Mouse (Mus musculus) kidney, adult 9 months (tissue): ENCODE data around the gene Osbpl3.

Experiments
- DNase-seq: peaks from one replicate; pipeline ENCODE4 v3.0.0; 2022

Osbpl3 gene

DNA sequence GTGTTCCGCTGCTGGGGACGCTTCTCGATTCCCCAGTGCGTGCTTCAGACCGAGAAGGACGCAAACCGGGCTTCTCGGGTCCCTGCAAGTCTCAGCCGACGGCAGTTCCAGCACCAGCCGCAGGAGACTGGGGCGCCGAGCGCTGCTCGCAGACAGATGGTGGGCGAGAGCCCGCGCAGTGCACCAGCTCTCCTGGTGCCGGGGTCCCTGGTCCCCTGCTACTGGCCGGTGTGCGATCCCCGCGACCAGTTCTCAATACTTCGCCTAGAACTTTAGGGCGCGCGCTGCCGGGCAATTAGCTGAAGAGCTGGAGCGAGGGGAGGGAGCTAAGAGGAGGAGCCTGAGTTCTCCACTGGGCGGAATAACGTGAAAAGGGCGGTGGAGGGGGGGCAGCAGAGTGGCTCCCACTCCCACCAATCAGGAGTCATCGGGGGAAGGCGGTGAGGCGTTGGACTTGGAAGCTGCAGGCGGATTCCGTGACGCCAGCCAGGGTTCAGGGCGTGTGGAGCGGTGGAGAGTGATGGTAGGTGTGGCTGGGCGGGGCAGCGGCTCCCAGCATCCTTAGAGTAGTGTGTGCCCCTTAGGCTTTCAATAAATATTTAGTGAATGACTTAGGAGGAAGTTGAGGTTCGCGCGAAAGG, at the start of gene Osbpl3:
Gene Osbpl3, minus strand, starts transcription at position 373 of the 641 bp plus-strand sequence.
- DNase-seq, result peak; percentile 97

DNA sequence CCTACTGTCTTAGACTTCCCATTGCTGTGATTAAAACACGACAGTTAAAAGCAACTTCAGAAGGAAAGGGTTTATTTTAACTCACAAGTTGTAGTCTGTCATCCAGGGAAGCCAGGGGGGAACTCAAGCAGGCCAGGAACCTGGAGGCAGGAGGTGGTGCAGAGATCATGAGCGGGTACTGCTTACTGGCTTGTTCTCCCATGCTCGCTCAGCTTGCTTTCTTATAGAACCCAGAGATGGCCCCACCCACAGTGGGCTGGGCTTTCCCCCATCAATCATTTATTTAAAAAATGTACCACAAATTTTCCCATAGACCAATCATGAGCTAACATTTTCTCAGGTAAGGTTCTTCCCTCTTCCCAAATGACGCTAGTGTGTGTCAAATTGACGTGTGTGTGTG, 49.5 kb upstream of the Osbpl3 start:
- no peak for DNase-seq

DNA sequence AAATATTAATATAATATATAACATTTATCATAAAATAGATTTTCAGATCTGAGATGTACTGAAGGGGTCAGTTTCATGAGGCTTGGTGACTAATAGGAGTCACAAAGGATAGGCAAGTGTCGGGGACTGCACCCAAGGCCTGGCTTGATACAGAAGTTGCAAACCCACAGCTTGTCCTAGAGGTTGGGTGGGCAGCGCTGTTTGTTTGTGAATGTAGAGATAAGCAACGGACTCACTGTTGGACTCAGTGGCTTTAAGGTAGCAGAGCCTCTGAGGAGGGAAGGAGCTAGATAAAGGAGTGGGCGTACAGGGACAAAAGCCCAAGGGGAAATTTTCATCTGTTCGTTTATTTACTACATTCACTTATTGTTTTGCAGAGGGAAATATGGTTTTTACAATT, 48.7 kb upstream of the Osbpl3 start:
- DNase-seq, result no peak

DNA sequence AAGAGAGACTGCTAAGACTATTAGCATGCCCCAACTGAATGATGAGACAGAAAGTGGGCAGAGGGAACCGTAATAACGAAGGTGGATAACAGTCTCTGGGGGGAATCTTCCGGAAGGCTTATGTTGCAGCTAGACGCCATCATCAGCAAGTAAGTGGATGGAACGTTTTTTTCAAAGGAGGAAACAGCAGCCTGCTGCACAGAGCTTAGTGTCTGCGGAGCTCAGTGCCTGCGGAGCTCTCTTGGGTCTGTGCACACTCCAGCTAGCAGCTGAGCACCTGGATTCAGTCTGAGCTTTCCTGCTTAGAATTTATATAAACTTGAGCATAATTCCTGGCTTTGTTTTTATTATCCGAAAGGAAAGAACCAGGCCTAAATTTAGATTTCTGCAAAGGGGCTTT, 47.8 kb upstream of the Osbpl3 start:
- no peak for DNase-seq

DNA sequence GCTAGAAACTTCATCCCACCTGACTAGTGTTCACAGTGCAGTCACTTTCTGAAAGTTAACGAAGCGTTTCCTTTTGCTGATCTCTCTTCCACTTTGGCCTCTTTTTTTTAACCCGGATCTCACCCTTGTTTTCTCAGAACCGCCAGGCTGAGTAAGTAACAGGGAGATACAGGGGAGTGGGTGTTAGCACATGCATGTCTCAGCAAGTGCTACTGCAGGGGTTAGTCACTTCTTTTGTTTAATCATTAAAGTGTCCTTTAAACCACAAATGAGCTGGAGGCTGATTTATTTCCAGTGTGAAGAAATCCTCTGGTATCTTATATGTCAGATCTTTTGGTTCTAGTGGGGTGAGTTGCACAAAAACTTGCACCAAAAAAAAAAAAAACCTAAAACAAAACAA, 47.0 kb upstream of the Osbpl3 start:
- peak; percentile 23 for DNase-seq

DNA sequence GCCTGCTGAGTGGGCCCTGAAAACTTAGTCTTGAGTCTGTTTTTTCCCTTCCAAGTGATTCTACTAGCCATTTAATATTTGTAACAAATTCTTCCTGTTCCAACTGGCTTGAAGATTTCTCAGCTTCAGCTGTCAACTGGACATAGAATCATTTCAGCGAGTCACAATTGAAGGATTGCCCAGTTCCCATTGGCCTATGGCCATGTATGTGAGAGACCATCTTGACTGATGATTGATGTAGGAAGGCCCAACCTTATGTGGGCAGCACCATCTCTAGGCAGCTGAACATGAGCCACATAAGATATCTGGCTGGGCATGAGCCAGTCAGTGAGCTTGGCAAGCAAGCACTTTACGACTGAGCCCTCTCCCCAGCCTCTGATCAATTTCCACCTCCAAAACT, 42.3 kb upstream of the Osbpl3 start:
- DNase-seq, result no peak

DNA sequence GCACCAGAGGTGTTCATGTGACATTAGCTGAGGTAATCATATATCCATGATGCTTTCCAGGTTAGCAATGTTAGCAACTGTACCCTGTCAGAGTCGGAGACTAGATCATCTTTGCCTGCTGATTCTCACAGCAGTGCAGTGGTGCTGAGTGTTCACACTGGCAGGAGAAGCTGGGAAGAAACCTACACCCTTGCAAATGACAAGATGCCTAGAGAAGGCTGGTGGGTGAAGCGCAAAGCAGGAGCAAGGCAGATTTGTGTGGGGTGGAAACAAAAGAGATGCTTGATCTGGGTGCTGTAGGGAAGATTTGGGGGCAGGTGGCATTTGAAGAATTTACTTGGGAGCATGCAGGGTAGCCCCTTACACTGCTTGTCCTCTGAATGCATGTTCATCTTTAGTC, 34.5 kb upstream of the Osbpl3 start:
- DNase-seq, result no peak

DNA sequence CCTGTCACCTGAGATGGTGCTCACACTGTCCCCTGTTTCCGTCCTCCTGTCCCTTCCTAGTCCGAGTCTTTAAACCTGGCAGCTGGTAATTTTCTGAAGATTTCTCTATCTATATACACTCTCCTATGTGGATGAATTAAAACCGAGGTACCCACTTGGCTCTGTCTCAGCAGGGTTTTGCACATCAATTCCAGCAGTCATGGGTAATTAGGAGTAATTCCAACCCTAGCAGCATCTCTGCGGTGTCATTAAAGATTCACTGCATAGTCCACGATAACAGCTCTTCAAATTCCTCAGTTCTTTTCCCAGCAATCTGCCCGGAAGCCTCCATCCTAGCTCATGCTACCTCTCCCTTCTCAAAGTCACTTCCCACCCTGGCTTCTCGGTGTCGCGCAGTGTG, 33.4 kb upstream of the Osbpl3 start:
- DNase-seq, result no peak

DNA sequence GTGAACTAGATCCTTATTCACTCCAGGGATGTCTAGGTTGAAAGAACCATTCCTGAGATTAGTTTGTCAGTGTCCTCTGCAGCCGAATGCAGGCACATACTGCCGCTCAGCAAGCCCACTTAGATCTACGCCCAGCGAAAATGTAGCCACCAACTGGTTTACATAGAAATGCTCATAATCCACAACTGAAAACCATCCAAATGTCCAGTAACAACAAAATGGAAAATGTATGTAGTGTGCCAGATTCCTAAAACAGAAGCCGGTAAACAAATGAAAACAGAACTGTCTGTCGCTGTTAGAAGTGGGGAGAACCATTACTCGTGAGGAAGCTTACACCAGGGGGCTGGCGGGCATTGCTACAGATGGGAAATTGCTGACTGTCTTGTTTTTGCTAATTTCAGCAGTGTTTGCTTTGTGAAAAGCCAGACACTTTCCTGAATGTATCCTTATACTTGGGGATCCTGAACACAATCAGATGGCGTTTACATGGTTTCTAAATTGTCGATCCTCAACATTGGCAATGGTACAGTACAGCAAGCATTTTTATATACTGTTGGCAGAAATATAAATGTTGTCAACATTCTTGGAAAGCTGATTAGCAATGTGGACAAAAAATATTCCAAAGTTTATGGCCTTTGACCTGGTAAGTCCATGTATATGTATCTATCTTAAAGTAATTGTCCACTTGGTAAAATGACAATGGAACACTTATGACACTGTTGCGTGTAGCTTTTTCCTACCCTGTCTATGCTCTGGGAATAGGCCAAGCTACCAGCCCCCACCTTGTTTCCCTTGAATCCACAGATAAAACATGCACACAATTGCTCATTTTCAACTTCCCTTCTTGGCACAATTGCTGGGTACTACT, 30.3 kb upstream of the Osbpl3 start:
- no peak for DNase-seq

DNA sequence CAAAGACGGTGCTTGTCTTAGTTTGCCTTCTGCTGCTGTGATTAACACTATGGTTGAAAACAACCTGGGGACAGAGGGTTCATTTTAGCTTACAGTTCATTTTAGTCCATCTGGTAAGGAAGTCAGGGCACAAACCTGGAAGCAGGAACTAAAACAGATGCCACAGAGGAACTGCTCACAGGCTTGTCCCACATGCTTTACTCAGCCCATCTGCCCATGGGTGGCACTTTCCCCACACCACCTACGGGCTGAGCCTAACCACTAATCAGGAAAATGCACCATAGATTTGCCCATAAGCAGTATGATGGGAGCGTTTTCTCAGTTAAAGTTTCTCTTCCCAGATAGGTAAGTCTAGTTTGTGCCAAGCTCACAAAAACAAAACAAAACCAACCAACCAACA, 27.4 kb upstream of the Osbpl3 start:
- DNase-seq, result no peak

DNA sequence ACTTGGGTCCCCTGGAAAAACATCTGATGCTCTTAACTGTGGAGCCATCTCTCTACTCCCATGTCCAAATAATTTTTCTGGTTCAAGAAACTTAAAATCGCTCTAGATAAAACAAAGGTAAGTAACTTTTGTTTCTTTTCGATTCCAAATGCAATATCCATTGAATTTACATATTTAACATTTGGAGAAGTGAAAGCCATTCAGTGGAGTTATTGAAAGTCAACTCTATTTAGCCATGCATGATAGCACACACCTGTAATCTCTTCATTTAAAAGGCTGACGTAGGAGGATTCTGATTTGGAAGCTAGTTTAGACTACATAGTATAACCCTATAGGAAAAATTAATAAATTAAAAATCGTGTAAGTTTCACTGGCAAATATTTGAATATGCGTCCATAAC, 25.5 kb upstream of the Osbpl3 start:
- DNase-seq, result no peak

DNA sequence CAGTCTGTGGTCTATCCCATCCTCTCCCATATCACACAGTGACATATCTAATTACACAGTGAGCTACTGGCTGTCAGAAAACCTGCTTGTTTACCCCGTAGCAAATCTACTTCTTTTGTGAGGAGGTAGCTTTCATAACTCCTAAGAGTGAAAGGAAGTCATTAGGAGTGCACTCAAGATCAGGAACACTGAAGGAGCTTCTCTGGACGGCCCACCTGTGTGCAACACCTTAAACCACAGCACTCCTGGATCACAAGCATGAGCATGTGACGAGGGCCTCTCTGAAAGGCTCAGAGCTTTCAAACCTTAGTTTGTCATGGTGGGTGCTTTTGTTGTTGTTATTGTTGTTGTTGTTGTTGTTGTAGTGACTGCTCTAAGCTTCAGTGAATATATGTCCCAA, 10.4 kb upstream of the Osbpl3 start:
- DNase-seq, result no peak

DNA sequence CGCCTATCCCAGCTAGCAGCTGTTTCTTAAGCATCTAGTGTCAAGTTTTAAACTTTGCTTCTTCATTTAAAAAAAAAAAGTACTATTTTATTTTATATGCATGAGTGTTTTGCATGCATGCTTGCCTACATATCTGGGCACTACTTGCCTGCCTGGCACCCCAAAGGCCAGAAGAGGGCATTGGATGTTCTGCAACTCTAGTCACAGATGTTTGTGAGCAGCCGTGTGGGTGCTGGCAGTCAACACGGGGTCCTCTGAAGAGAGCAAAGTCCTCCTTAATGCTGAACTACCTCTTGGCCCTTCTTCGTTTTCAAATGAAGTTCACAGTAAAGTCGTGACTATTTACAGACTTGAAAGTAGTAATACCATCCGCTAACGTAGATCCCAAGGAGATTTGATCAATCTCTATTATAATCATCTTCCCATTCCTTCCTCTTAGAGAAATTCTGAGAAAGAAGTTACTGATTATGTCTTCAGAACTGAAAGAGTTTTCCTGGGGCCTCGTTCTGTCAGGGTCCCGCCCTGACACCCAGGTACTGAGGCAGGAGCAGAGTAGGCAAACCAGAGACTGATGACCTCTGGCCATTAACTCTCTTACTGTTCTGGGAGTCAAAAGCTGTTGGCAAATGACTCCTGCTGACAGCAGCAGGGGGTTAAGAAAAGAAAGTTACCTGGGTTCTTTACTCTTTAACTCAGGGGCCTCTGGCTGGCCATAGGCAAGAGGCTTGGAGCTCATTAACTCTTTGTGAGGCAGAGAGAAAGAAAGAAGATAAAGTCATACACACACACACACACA, 8.9 kb upstream of the Osbpl3 start:
- DNase-seq, result peak; percentile 72

DNA sequence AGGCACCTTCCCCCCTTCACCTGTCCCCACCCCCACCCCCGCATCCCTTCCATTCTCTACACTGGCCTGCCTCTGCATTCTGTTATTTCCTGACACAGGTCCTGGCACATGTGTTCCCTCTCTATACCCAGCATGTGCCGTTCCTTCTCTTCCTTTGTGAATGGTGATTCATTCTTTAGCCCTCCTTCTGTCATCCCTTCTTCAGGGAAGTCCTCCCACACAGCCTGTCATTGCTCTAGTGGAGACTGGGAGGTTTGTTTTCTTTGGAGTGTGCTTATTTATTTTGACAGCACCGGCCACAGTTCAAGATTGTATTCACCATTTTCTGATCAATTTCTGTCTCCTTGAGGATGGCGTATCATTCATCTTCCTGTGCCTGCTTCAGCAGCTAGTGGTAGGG, 6.0 kb upstream of the Osbpl3 start:
- no peak for DNase-seq

DNA sequence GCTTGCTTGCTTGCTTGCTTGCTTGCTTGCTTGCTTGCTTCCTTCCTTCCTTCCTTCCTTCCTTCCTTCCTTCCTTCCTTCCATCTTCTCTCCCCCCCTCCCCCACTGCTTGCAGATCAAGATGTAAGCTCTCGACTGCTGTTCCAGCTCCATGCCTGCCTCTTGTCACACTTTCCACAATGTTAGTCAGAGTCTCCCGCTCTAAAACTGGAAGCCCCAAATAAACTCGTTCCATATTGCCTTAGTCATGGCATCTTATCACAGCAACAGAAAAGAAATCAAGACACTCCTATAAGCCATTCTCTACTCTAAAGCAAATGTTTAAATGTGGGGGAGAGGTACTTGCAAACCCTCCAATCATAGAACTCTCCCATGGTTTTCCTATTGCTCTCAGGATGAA, 5.6 kb upstream of the Osbpl3 start:
- no peak for DNase-seq

DNA sequence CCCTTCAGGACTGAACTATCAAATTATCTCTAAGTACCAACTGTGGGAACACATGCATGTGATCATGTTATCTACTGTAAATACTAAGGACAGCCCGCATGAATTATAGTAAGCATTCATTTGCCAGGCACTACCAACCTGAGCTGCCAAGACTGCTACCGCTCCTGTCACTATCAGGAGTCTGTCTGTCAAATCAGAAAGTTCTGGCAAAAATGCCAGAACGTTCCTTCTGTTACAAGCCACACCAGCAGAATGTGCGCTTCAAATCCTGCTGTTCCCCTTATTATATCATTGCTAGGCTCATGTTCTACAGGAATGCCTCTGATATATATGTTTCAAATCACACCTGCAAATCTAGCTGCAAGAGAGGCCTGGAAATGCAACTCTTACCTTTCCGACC, 4.6 kb upstream of the Osbpl3 start:
- DNase-seq, result no peak

DNA sequence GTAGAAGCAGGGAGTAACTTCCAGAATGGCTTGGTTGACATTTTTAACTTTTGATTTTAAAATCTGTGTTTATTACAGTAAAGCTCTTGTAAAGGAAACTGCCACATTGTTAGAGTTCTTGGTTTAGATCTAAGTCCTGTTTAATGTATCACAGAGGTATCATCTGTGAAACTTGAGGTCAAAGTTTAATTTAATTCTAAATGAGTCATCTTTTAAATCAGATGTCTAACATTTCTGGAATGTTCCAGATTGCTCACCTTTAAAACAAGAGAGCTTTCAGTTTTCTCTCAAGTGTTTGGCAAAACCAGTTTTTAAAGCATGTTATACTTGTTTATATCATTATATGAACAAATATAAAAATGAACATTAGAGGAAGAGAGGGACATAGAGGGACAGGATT, 4.2 kb upstream of the Osbpl3 start:
- peak; percentile 58 for DNase-seq

DNA sequence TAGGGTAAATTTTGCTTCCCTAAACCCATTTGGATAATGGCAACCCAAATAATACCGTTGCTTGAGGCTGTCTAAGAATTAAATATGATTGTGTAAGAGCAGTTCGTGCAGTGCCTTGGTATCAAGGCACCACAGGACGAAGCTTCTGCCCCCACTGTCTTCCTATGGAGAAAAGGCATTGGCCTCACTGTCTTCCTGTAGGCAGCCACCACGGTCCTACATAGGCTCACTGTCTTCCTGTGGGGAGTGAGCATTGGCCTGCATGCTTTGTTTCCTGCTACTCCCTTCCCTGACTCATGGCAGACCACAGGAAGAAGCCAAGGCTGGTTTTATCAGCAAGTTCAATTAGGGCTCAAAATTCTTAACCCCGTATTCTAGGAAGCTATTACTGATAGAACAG, 3.3 kb upstream of the Osbpl3 start:
- no peak for DNase-seq

DNA sequence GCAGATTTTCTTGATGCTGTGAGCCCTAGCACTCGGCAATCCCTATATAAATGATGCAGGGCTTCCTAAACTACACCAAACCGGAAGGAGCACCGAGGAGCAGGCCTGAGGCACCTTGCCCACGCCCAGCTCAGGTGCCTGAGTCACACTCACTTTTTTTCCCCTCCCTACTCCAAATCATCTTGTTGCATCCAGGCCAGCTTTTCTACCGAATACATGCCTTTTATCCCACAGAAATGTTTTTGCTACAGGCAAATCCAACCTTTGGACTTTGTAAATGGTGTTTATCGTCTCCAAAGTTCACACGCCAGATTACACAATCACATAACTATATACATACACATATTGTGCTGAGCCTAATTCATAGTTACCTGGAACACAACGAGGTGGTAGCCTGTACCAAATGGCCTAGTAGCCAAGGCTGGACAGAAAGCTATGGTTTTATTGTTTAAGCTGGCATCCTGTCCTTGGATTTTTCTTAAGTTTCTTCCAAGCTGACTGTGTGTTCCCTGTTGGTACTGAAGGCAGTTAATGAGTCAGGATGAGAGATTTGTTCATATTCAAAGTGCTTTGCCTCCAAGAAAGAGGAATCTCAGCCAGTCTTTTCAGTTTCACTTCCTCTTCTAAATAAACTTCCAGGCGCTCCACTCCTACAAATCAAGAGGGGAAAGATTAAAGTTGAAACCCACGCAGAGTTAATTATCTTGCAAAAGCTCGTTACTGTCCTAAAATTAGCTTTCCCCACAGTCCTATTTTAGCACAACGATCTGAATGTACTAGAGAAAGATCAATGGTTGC, 1.7 kb upstream of the Osbpl3 start:
- no peak for DNase-seq

DNA sequence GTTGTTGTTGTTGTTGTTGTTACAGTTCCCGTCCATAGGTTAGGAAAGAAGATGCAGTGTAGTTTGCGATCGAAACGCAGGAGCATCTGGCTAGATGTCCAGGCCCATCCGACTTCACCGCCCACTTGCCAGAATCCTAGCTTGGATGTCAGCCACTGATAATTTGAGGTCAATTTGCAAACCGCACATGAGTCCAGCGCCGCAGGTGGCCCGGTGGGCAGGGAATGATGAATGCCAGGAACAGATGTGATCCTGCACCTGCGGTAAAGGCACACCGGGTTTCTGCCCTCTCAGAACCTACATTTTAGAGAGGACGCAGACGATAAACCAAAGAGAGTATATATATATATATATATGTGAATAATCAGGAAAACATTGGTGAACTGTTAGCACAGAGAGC, 705 bp upstream of the Osbpl3 start:
- no peak for DNase-seq

DNA sequence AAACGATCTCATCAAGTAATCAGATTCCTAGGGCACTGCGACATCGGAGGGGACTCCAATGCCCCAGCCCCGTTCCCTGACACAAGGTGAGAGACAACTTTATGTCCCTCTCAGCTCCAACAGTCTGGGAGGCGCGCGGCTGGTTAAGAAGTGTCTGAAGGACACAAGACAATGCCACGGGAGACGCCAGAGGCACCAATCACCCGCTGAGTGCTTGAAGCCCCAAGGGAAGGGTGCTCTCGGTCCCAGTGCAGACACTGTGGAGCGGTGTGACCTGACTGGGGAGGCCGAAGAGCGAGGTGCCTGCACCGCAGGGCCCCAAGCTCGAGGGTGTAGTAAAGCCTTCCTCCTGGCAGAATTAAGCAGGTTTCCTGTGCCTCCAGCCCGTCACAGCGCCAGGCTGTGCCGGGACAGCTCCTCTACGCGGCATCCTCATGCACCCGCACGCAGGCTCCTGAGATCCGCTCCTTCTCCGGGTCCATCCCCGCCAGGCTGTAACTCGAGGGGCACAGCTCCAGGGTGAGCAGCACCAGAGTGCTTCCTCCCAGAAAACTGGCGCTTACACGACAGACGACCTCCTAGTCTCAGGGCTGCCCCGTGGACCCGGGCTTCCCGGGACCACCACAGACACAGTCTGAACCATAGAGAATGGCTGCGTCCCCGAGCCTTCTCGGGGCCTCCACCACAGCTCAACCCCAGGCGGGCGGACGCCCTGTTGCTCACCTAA, 736 bp downstream of the Osbpl3 start:
- DNase-seq, result no peak

DNA sequence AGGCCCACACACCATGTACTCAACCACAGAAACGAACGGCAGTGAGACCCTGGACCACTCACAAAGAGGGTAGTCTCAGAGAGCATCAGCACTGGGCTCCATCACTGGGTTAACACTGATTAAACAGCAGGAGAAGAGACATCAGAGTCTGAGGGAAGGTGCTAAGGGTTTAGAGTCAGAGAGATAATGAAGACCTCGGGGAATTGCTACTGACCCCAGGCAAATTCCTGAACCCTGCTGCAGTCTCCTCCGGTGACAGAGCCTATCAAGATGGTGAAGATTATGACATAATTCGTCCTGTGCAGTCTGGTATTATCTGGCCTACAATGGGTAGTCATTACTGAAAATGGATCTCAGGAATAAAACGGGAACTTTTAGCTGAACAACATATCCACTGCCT, 2.4 kb downstream of the Osbpl3 start:
- no peak for DNase-seq
